Mouse (Mus musculus): ENCODE results near the gene Atp8b2. TPM values are rescaled to one million over a fixed set of nuclear protein-coding genes. Genes with fewer than 3 reads are reported as not detected.
A peak's percentile ranks its signal among the peaks of the same experiment; 100 is the strongest.

Gene Atp8b2
- 10.3 and 11.5 TPM in 2 replicates for polyA plus RNA-seq (2015; fragmentation: Nextera tagmentation; extraction: Ambion mirVana)

- 0% methylated on average over 33 of the region's 35 CpGs for WGBS
- Histone ChIP-seq H3K36me3 (ENCODE audit: control insufficient read depth, insufficient read depth) (0 out of 2 replicates have a peak, but pooled peaks cover 3% of the 10 kb centered on the region), H3K9me3 (replicated peaks; ENCODE audit: control insufficient read depth, low read length) (no peaks in the 10 kb centered on the region), H3K4me3 (ENCODE audit: low read length) (peak within 1 kb of the TSS; percentile 92), H3K27me3 (ENCODE audit: control insufficient read depth, insufficient read depth, low read length) (no peaks in the 10 kb centered on the region), H3K9ac (ENCODE audit: low read length) (peak within 1 kb of the TSS; percentile 84), H3K4me2 (ENCODE audit: low read depth, low read length) (peak within 1 kb of the TSS; percentile 93), H3K4me1 (ENCODE audit: control insufficient read depth, insufficient read depth, low read length) (peaks cover 36% of the 10 kb centered on the region), H3K27ac (ENCODE audit: low read length) (peak within 1 kb of the TSS; percentile 98)
- peak; percentile 47 for ATAC-seq (replicated peaks; ENCODE audit: extremely low read depth, insufficient read depth, low FRiP score)
Observed at GRCm38 (mm10) chr3:89963221-89963763, at the start of gene Atp8b2. Gene Atp8b2 (minus strand): TSS chr3:89963508.

GRCm38 (mm10) chr3:90010291-90010690 lies 47.0 kb upstream of the Atp8b2 start:
- WGBS: 66% methylated on average over 2 of the region's 2 CpGs
- H3K36me3 ChIP-seq (ENCODE audit: control insufficient read depth, insufficient read depth): peaks cover 75% of the 10 kb centered on the region
- no peak overlapping the region for H3K4me3 ChIP-seq (ENCODE audit: low read length)
- ATAC-seq (replicated peaks; ENCODE audit: extremely low read depth, insufficient read depth, low FRiP score): no peak
- no peaks in the 10 kb centered on the region for H3K27me3 ChIP-seq (ENCODE audit: control insufficient read depth, insufficient read depth, low read length)
- H3K4me1 ChIP-seq (ENCODE audit: control insufficient read depth, insufficient read depth, low read length): no peaks in the 10 kb centered on the region
- H3K9me3 ChIP-seq (replicated peaks; ENCODE audit: control insufficient read depth, low read length): no peaks in the 10 kb centered on the region
- no peak overlapping the region for H3K9ac ChIP-seq (ENCODE audit: low read length)
- no peak overlapping the region for H3K4me2 ChIP-seq (ENCODE audit: low read depth, low read length)
- H3K27ac ChIP-seq (ENCODE audit: low read length): no peak overlapping the region

- Histone ChIP-seq H3K9ac (ENCODE audit: low read length) (no peak overlapping the region), H3K27ac (ENCODE audit: low read length) (no peak overlapping the region), H3K36me3 (ENCODE audit: control insufficient read depth, insufficient read depth) (peaks cover 43% of the 10 kb centered on the region), H3K4me2 (ENCODE audit: low read depth, low read length) (no peak overlapping the region), H3K4me1 (ENCODE audit: control insufficient read depth, insufficient read depth, low read length) (peaks cover 4% of the 10 kb centered on the region), H3K27me3 (ENCODE audit: control insufficient read depth, insufficient read depth, low read length) (no peaks in the 10 kb centered on the region), H3K9me3 (replicated peaks; ENCODE audit: control insufficient read depth, low read length) (no peaks in the 10 kb centered on the region), H3K4me3 (ENCODE audit: low read length) (no peak overlapping the region)
- WGBS: 69% methylated on average over 3 of the region's 3 CpGs
- no peak for ATAC-seq (replicated peaks; ENCODE audit: extremely low read depth, insufficient read depth, low FRiP score)
Observed at GRCm38 (mm10) chr3:90004091-90004796, 40.9 kb upstream of the Atp8b2 start.

- H3K9ac ChIP-seq (ENCODE audit: low read length): no peak overlapping the region; the same call in 1 of the 2 replicates
- no peak for ATAC-seq (replicated peaks; ENCODE audit: extremely low read depth, insufficient read depth, low FRiP score)
Observed at GRCm38 (mm10) chr3:89999830-90000229, 36.5 kb upstream of the Atp8b2 start.

GRCm38 (mm10) chr3:89999090-89999489 lies 35.8 kb upstream of the Atp8b2 start:
- Histone ChIP-seq H3K36me3 (ENCODE audit: control insufficient read depth, insufficient read depth) (peaks cover 29% of the 10 kb centered on the region), H3K9ac (ENCODE audit: low read length) (peak overlapping the region; percentile 79)
- ATAC-seq (replicated peaks; ENCODE audit: extremely low read depth, insufficient read depth, low FRiP score): peak; percentile 26; the same call in 1 of the 2 replicates

More at GRCm38 (mm10) chr3:89999830-90000229, 36.5 kb upstream of the Atp8b2 start:
- Histone ChIP-seq H3K4me3 (ENCODE audit: low read length) (no peak overlapping the region), H3K4me1 (ENCODE audit: control insufficient read depth, insufficient read depth, low read length) (peaks cover 6% of the 10 kb centered on the region), H3K4me2 (ENCODE audit: low read depth, low read length) (no peak overlapping the region), H3K27me3 (ENCODE audit: control insufficient read depth, insufficient read depth, low read length) (no peaks in the 10 kb centered on the region), H3K9me3 (replicated peaks; ENCODE audit: control insufficient read depth, low read length) (no peaks in the 10 kb centered on the region), H3K27ac (ENCODE audit: low read length) (no peak overlapping the region), H3K36me3 (ENCODE audit: control insufficient read depth, insufficient read depth) (peaks cover 24% of the 10 kb centered on the region)
- 80% methylated on average over 4 of the region's 4 CpGs for WGBS

GRCm38 (mm10) chr3:89998612-89999054 lies 35.3 kb upstream of the Atp8b2 start, which contains the start of gene Hax1:
Gene Hax1 (minus strand): TSS chr3:89998780.
- peaks cover 29% of the 10 kb centered on the region for H3K36me3 ChIP-seq (ENCODE audit: control insufficient read depth, insufficient read depth)
- H3K4me2 ChIP-seq (ENCODE audit: low read depth, low read length): peak within 1 kb of the TSS; percentile 84
- peaks cover 6% of the 10 kb centered on the region for H3K4me1 ChIP-seq (ENCODE audit: control insufficient read depth, insufficient read depth, low read length)
- H3K4me3 ChIP-seq (ENCODE audit: low read length): peak within 1 kb of the TSS; percentile 68
- peak within 1 kb of the TSS; percentile 79 for H3K9ac ChIP-seq (ENCODE audit: low read length)
- peak; percentile 95 for ATAC-seq (replicated peaks; ENCODE audit: extremely low read depth, insufficient read depth, low FRiP score)
- H3K27me3 ChIP-seq (ENCODE audit: control insufficient read depth, insufficient read depth, low read length): no peaks in the 10 kb centered on the region
- under 1% methylated on average over 26 of the region's 26 CpGs for WGBS
- peak within 1 kb of the TSS; percentile 87 for H3K27ac ChIP-seq (ENCODE audit: low read length)
- no peaks in the 10 kb centered on the region for H3K9me3 ChIP-seq (replicated peaks; ENCODE audit: control insufficient read depth, low read length)

More at GRCm38 (mm10) chr3:89999090-89999489, 35.8 kb upstream of the Atp8b2 start:
- Histone ChIP-seq H3K4me3 (ENCODE audit: low read length) (peak overlapping the region; percentile 68), H3K4me1 (ENCODE audit: control insufficient read depth, insufficient read depth, low read length) (peaks cover 6% of the 10 kb centered on the region), H3K4me2 (ENCODE audit: low read depth, low read length) (peak overlapping the region; percentile 72), H3K27me3 (ENCODE audit: control insufficient read depth, insufficient read depth, low read length) (no peaks in the 10 kb centered on the region), H3K9me3 (replicated peaks; ENCODE audit: control insufficient read depth, low read length) (no peaks in the 10 kb centered on the region), H3K27ac (ENCODE audit: low read length) (peak overlapping the region; percentile 87)
- 21% methylated on average over 8 of the region's 8 CpGs for WGBS

GRCm38 (mm10) chr3:89997791-89998495 lies 34.6 kb upstream of the Atp8b2 start:
- 9% methylated on average over 20 of the region's 23 CpGs for WGBS

GRCm38 (mm10) chr3:89994807-89995515 lies 31.7 kb upstream of the Atp8b2 start:
- no peak overlapping the region for H3K4me2 ChIP-seq (ENCODE audit: low read depth, low read length)
- H3K9me3 ChIP-seq (replicated peaks; ENCODE audit: control insufficient read depth, low read length): no peaks in the 10 kb centered on the region
- no peak overlapping the region for H3K27ac ChIP-seq (ENCODE audit: low read length)
- no peak overlapping the region for H3K4me3 ChIP-seq (ENCODE audit: low read length)
- H3K36me3 ChIP-seq (ENCODE audit: control insufficient read depth, insufficient read depth): peaks cover 16% of the 10 kb centered on the region
- H3K4me1 ChIP-seq (ENCODE audit: control insufficient read depth, insufficient read depth, low read length): peaks cover 6% of the 10 kb centered on the region
- ATAC-seq (replicated peaks; ENCODE audit: extremely low read depth, insufficient read depth, low FRiP score): no peak
- no peak overlapping the region for H3K9ac ChIP-seq (ENCODE audit: low read length)
- 84% methylated on average over 5 of the region's 5 CpGs for WGBS
- no peaks in the 10 kb centered on the region for H3K27me3 ChIP-seq (ENCODE audit: control insufficient read depth, insufficient read depth, low read length)

More at GRCm38 (mm10) chr3:89997791-89998495, 34.6 kb upstream of the Atp8b2 start:
- Histone ChIP-seq H3K9me3 (replicated peaks; ENCODE audit: control insufficient read depth, low read length) (no peaks in the 10 kb centered on the region), H3K4me2 (ENCODE audit: low read depth, low read length) (peak overlapping the region; percentile 84), H3K27ac (ENCODE audit: low read length) (peak overlapping the region; percentile 32), H3K9ac (ENCODE audit: low read length) (peak overlapping the region; percentile 78), H3K27me3 (ENCODE audit: control insufficient read depth, insufficient read depth, low read length) (no peaks in the 10 kb centered on the region), H3K36me3 (ENCODE audit: control insufficient read depth, insufficient read depth) (peaks cover 26% of the 10 kb centered on the region), H3K4me3 (ENCODE audit: low read length) (peak overlapping the region; percentile 68), H3K4me1 (ENCODE audit: control insufficient read depth, insufficient read depth, low read length) (peaks cover 6% of the 10 kb centered on the region)
- peak; percentile 25 for ATAC-seq (replicated peaks; ENCODE audit: extremely low read depth, insufficient read depth, low FRiP score)
